Mouse (Mus musculus) induced T-regulatory cell, adult 2 months (primary cell): ENCODE results near the gene Btbd35f4.
"Not testable (repeated sequence)": the region's sequence is repeated elsewhere in the genome, so short reads cannot be mapped to it uniquely, and the experiment has no call there.

ENCODE experiments used
- DNase-seq: peaks from one replicate; pipeline ENCODE4 v3.0.0-alpha.2; 2012; ENCODE audit warnings: low read depth

The Btbd35f4 gene

DNA sequence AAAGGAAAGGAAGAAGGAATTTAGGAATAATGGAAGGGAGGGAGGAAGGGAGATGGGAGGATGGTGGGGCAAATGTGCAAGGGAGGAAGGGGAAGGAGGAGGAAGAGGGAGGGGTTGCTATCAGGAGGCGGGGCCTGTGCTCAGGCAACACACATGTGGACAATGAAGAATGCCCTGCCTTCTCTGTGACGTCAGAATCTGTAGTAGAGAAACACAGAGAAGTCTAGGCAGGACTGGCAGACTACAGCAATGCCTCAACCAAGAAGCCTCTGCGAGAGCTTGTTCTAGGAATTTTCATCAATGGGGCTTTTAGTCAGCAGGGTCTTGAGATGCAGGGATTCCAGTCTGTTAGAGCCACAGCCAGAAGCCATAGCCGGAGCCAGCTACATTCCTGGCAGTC is at the start of gene Btbd35f4:
Gene Btbd35f4 (plus strand): TSS at position 301 of the 400 bp plus-strand sequence.
- not testable (repeated sequence) for DNase-seq

DNA sequence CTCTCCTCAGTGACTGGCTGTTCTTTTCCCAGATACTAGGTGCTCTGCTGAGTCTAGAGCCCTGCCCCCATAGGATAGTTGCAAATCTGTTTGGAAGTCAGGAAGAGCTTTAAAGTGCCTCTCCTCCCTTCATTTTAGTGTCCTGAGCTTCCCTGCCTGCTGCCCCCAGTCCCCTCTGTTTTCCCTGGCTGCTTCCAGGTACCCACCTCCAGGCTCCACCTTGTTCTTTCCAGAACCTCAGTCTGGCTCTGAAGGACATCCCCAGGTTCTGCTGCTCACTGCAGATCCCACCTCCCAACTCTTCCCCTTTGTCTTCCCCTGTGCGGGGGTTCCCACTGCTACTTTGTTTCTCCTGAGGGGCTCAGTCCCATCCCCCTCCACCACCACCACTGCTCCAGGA is 39.7 kb downstream of the Btbd35f4 start:
- not testable (repeated sequence) for DNase-seq
